Mouse (Mus musculus): ENCODE data around the gene Ttc16. TPM values are rescaled to one million over a fixed set of nuclear protein-coding genes. Genes with fewer than 3 reads are reported as not detected.

The Ttc16 gene
- total RNA-seq, 1 experiment from 2014 or later = not detected

GRCm38 (mm10) chr2:32752181-32752580 lies 23.3 kb downstream of the Ttc16 start:
- no peak for ATAC-seq (replicated peaks; ENCODE audit: insufficient number of reproducible peaks, low FRiP score, low TSS enrichment, poor library complexity, severe bottlenecking)

GRCm38 (mm10) chr2:32751665-32752033 lies 23.8 kb downstream of the Ttc16 start:
- ATAC-seq (replicated peaks; ENCODE audit: insufficient number of reproducible peaks, low FRiP score, low TSS enrichment, poor library complexity, severe bottlenecking) = no peak

GRCm38 (mm10) chr2:32750887-32751664 lies 24.4 kb downstream of the Ttc16 start:
- no peak for ATAC-seq (replicated peaks; ENCODE audit: insufficient number of reproducible peaks, low FRiP score, low TSS enrichment, poor library complexity, severe bottlenecking)

GRCm38 (mm10) chr2:32750199-32750598 lies 25.2 kb downstream of the Ttc16 start:
- no peak for ATAC-seq (replicated peaks; ENCODE audit: insufficient number of reproducible peaks, low FRiP score, low TSS enrichment, poor library complexity, severe bottlenecking)

GRCm38 (mm10) chr2:32749082-32749481 lies 26.4 kb downstream of the Ttc16 start:
- ATAC-seq (replicated peaks; ENCODE audit: insufficient number of reproducible peaks, low FRiP score, low TSS enrichment, poor library complexity, severe bottlenecking) = no peak

GRCm38 (mm10) chr2:32744272-32744982 lies 31.0 kb downstream of the Ttc16 start:
- no peak for ATAC-seq (replicated peaks; ENCODE audit: insufficient number of reproducible peaks, low FRiP score, low TSS enrichment, poor library complexity, severe bottlenecking)

GRCm38 (mm10) chr2:32742173-32742531 lies 33.3 kb downstream of the Ttc16 start:
- no peak for ATAC-seq (replicated peaks; ENCODE audit: insufficient number of reproducible peaks, low FRiP score, low TSS enrichment, poor library complexity, severe bottlenecking)

- ATAC-seq (replicated peaks; ENCODE audit: insufficient number of reproducible peaks, low FRiP score, low TSS enrichment, poor library complexity, severe bottlenecking) = no peak
Measured at GRCm38 (mm10) chr2:32741273-32742172, 33.9 kb downstream of the Ttc16 start.

- no peak for ATAC-seq (replicated peaks; ENCODE audit: insufficient number of reproducible peaks, low FRiP score, low TSS enrichment, poor library complexity, severe bottlenecking)
Measured at GRCm38 (mm10) chr2:32740916-32741272, 34.5 kb downstream of the Ttc16 start, which contains the start of gene 6330409D20Rik. Gene 6330409D20Rik (minus strand): TSS chr2:32741016.

GRCm38 (mm10) chr2:32739311-32739710 lies 36.1 kb downstream of the Ttc16 start:
- no peak for ATAC-seq (replicated peaks; ENCODE audit: insufficient number of reproducible peaks, low FRiP score, low TSS enrichment, poor library complexity, severe bottlenecking)

GRCm38 (mm10) chr2:32737008-32737407 lies 38.4 kb downstream of the Ttc16 start:
- ATAC-seq (replicated peaks; ENCODE audit: insufficient number of reproducible peaks, low FRiP score, low TSS enrichment, poor library complexity, severe bottlenecking) = no peak

- peak; percentile 30; the same call in 1 of the 2 replicates for ATAC-seq (replicated peaks; ENCODE audit: insufficient number of reproducible peaks, low FRiP score, low TSS enrichment, poor library complexity, severe bottlenecking)
Measured at GRCm38 (mm10) chr2:32736306-32736829, 39.1 kb downstream of the Ttc16 start.

- no peak for ATAC-seq (replicated peaks; ENCODE audit: insufficient number of reproducible peaks, low FRiP score, low TSS enrichment, poor library complexity, severe bottlenecking)
Measured at GRCm38 (mm10) chr2:32734933-32735332, 40.5 kb downstream of the Ttc16 start.

GRCm38 (mm10) chr2:32734480-32734879 lies 41.0 kb downstream of the Ttc16 start:
- no peak for ATAC-seq (replicated peaks; ENCODE audit: insufficient number of reproducible peaks, low FRiP score, low TSS enrichment, poor library complexity, severe bottlenecking)

- no peak for ATAC-seq (replicated peaks; ENCODE audit: insufficient number of reproducible peaks, low FRiP score, low TSS enrichment, poor library complexity, severe bottlenecking)
Measured at GRCm38 (mm10) chr2:32732695-32733094, 42.7 kb downstream of the Ttc16 start.

GRCm38 (mm10) chr2:32731911-32732310 lies 43.5 kb downstream of the Ttc16 start:
- ATAC-seq (replicated peaks; ENCODE audit: insufficient number of reproducible peaks, low FRiP score, low TSS enrichment, poor library complexity, severe bottlenecking) = no peak

GRCm38 (mm10) chr2:32730854-32731253 lies 44.6 kb downstream of the Ttc16 start:
- no peak for ATAC-seq (replicated peaks; ENCODE audit: insufficient number of reproducible peaks, low FRiP score, low TSS enrichment, poor library complexity, severe bottlenecking)

- ATAC-seq (replicated peaks; ENCODE audit: insufficient number of reproducible peaks, low FRiP score, low TSS enrichment, poor library complexity, severe bottlenecking) = no peak
Measured at GRCm38 (mm10) chr2:32729547-32729946, 45.9 kb downstream of the Ttc16 start.

GRCm38 (mm10) chr2:32728463-32728862 lies 47.0 kb downstream of the Ttc16 start:
- ATAC-seq (replicated peaks; ENCODE audit: insufficient number of reproducible peaks, low FRiP score, low TSS enrichment, poor library complexity, severe bottlenecking) = no peak
